Mouse (Mus musculus) layer of hippocampus, postnatal 10 days (tissue): Measurements from ENCODE around the gene Ldb1. TPM values are rescaled to one million over a fixed set of nuclear protein-coding genes. Genes with fewer than 3 reads are reported as not detected.

ENCODE experiments used
- DNase-seq, 2 experiments: peaks; one replicate each; pipeline ENCODE4 v3.0.0; 2021; ENCODE audit warnings: low spot score in 2 of 2
- long read RNA-seq: library from polyadenylated mRNA; stranded (forward); transcript quantifications from one replicate; pipeline ENCODE4 v2.0.0, GENCODE M21; 2023
- total RNA-seq, 2 experiments: library from RNA; stranded (reverse); gene quantifications; 2 replicates each; pipeline ENCODE4 v1.2.3; 2021

Gene Ldb1
- 100 to 1,000 TPM; 104 to 113 TPM for total RNA-seq
- long read RNA-seq, transcript Ldb1-207 (11 exons, 3,133 nt), result major isoform, 12 of 43 reads
- long read RNA-seq, partial matches to known transcripts, result 15 of 43 reads
- long read RNA-seq, other reads (novel, unspliced or antisense), result 12 of 43 reads

GRCm38 (mm10) chr19:46044993-46045695 lies at the start of gene Ldb1:
Gene Ldb1, minus strand, starts transcription at chr19:46045214.
- peak; percentile 79 to 85 for DNase-seq

DNA sequence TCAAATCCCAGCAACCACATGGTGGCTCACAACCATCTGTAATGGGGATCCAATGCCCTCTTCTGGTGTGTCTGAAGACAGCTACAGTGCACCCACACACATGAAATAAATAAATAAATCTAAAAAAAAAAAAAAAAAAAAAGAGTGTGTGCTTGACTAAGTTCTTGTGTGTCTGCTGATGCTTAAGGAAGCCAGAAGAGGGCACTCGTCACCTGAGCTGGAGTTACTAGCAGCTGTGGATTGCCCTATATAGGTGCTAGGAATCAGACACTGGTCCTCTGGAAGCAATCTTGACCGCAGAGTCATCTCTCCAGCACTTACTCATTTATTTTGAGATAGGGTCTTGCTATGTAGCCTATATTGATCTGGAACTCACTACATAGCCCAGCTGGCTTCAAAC lies 49.1 kb upstream of the Ldb1 start:
- DNase-seq, result no peak

DNA sequence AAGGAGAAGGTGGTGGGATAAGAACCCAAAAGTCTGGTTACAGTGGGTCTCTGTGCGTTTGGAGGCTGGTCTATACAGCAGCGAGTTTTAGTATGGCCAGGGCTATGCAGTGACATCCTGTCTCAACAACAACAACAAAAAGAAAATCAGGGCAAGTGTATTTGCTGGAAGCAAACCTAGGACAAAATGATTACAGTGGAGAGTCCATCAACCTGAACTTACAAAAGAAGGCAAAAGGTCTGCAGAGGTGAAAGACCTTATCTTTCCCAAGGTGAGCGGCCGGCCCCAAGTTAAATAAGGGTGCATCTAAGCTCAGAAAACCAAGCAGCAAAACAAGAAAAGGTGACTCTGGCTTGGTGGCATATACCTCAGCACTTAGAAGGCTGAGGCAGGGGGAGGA lies 46.6 kb upstream of the Ldb1 start:
- no peak for DNase-seq

GRCm38 (mm10) chr19:46087871-46088270 lies 42.9 kb upstream of the Ldb1 start:
- peak; percentile 26 to 39 for DNase-seq

GRCm38 (mm10) chr19:46086337-46086736 lies 41.3 kb upstream of the Ldb1 start:
- peak; percentile 66 to 71 for DNase-seq

- no peak for DNase-seq
These were observed 40.2 kb upstream of the Ldb1 start for GRCm38 (mm10) chr19:46085185-46085584.

DNA sequence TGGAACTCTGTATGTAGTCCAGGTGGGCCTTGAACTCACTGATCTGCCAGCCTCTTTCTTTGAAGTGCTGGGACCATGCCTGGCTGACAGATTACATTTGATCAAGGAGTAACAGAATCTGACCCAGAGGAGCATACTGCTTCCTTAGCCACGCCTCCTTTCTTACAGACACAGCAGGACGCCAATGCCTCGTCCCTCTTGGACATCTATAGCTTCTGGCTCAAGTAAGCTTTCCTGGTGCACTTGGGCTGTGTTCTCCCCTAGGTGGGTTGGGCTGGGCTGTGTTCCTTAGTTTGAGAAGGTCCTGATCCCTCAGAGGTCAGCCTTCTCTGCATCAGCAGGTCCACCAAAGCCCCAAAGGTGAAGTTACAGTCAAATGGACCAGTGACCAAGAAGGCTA lies 33.5 kb upstream of the Ldb1 start:
- DNase-seq, result no peak

GRCm38 (mm10) chr19:46075616-46076607 lies 30.9 kb upstream of the Ldb1 start, which contains the start of gene Nolc1:
Gene Nolc1, plus strand, starts transcription at chr19:46075863.
- peak; percentile 98 to 99 for DNase-seq

DNA sequence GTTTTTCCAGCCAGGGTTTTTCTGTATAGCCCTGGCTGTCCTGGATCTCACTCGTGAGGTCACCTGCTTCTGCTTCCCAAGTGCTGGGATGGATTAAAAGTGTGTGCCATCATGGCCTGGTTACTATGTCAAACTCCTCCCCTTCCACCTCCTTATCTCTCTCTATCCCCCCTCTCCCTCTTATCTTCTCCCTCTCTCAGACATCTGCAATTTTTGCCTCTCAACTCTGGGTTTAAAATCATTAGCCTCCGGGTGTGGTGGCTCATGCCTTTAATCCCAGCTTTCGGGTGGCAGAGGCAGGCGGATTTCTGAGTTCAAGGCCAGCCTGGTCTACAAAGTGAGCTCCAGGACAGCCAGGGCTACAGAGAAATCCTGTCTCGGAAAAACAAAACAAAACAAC lies 29.3 kb upstream of the Ldb1 start:
- DNase-seq, result no peak

DNA sequence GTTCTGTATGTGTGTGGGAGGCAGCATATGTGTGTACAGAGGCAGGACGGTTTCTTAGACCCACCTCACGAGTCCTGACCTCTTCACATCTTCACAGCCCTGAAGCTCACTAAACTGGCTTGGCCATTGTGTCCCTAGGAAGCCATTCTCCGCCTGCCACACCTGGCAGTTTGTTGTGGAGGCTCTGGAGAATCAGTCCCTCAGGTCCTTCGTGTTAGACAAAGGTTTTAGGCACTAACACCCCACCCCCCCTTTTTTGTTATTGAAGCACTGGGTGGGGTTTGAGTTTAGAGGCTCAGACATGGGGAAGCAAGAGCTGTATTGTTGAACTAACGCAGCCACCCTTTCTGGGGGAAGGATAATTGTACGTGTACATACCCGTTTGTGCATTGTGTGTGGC lies 28.3 kb upstream of the Ldb1 start:
- no peak for DNase-seq

- DNase-seq, result no peak
These were observed 23.0 kb upstream of the Ldb1 start for GRCm38 (mm10) chr19:46068054-46068453.

GRCm38 (mm10) chr19:46060845-46061244 lies 15.8 kb upstream of the Ldb1 start:
- no peak for DNase-seq

DNA sequence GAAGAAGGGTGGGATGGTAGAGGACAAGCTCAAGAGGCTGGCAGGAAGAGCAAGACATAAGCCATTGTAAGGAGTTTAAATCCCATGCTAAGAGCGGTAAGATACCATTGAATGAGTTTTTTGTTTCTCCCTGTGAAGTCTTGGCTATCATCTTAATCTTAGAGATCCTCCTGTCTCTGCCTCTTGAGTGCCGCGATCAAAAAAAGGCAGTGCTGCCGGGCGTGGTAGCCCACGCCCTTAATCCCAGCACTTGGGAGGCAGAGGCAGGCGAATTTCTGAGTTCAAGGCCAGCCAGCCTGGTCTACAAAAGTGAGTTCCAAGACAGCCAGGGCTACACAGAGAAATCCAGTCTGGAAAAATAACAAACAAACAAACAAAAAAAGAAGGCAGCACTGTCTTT lies 13.5 kb upstream of the Ldb1 start:
- DNase-seq, result no peak

DNA sequence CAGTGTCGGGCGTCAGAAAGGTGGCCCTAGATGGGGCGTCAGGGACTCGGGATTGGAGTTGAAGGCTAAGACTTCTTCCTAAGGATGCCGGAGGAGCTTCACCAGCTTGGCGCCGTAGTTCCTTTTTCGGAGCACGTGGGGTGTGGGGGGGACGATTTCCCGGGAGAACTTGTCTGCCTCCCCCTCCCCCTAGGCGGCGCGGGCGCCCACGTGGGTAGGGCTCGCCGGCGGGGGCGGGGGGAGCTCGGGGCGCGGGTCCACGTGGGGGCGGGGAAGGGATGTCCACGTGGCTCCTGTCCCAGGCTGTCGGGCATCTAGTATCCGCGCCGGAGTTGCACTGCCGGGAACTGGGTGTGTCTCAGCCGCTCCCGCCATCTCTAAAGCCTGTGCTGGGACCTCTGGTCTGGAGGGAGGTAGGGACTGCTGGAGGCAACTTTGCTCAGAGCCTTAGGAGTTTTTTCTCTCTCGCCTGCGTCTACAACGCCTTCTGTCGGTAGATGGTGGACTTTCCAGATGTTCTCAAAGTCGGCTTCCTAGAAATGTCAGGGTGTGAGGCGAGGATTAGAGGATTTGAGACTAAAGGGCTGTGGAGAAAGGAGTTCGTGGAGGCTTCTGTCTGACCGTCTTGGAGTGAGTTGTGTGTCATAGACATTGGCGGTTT lies 12.1 kb upstream of the Ldb1 start:
- DNase-seq, result peak; percentile 78 to 84

DNA sequence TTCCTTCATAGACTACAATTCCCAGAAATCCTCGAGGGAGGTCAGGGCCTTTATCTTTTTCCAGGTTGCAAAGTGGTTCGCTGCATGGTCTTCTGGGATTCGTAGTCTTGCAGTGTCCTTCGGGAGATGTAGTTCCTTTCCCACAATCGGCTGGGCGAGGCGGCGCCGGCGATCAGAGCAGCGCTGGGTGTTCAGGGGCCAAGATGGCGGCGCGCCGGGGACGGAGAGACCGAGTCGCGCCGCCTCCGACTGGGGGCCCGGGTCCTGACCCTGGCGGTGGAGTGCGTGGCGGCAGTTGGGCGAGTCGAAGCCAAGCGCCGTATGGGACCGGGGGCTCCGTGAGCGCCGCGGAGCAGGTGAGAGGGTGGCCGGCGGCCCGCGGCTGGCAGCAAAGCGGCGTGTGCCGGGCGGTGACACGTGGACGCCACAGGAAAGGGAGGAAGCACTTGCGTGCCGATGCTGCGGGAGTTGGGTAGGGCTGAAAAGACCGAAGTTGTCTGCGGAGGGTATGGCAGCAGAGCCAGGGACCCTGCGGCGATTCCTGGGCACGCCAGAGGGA lies 11.5 kb upstream of the Ldb1 start:
- DNase-seq, result peak; percentile 90 to 93

GRCm38 (mm10) chr19:46055752-46056387 lies 10.9 kb upstream of the Ldb1 start:
- DNase-seq, result no peak

DNA sequence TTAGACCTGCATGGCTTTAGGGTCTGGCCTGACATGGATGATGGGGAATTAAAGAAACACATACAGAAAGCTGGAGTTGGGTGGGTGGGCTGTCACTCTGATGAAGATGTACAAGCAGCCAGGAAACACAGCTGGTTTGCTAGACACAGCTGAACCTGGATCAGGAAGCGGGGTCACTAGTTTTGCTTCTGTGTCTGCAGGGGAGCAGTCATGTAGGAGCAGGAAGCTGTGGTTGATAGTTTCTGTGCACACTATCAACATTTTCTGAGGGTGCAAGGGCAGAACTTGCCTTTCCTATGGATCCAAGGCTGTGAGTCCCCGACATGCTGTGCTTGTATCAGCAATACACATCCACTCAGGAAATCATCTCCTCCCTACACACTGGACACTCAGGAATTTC lies 5.4 kb upstream of the Ldb1 start:
- no peak for DNase-seq

GRCm38 (mm10) chr19:46049129-46049528 lies 4.1 kb upstream of the Ldb1 start:
- no peak for DNase-seq

- DNase-seq, result no peak
These were observed 2.4 kb upstream of the Ldb1 start for GRCm38 (mm10) chr19:46047426-46047825.

DNA sequence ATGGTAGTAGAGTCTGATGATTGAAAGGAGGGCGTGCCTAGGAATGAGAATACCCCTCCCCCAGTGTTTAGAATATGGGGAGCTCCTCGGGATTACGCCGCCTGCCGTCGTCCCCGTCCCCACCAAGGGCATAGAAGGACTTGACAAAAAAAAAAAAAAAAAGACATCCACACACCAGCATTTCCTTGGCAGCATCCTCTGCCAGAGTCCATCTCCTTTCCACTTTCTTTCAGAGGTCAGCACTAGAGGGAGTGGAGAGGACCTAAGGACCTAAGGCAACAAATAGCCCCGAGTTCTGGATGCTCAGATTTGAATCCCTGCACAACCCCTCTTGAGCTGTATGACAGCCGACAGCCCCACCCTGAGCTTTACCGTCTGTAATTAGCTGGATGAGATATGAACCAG lies 1.6 kb upstream of the Ldb1 start:
- no peak for DNase-seq
